Mouse (Mus musculus) liver, embryonic 16.5 days (tissue): ENCODE measurements at regions not wholly inside any gene's neighbourhood (a gene's known extent, or its start where the extent isn't known, plus 50 kb on each side); places are given as distances from the start of the nearest gene placed in this dataset.

Experiments used
- ATAC-seq: fragments of 200-750 bp; cut with Nextera tagmentation; 2 replicates; pipeline ENCODE4 v1.8.0; 2017; ENCODE audit warnings: low read depth, mild to moderate bottlenecking, moderate number of reproducible peaks, moderate library complexity
- H3K27ac ChIP-seq: fragments of 300-500 bp; sonication (generic); 2 replicates; pipeline ENCODE4 v1.5.1; 2014; ENCODE audit warnings: mild to moderate bottlenecking, low read length
- H3K27me3 ChIP-seq: fragments of 300-500 bp; sonication (generic); 2 replicates; pipeline ENCODE4 v1.6.1; 2014; ENCODE audit warnings: low read depth, low read length, mixed read lengths; ENCODE audit not compliant: control insufficient read depth, insufficient read depth
- H3K36me3 ChIP-seq: fragments of 300-500 bp; sonication (generic); 2 replicates; pipeline ENCODE4 v1.6.1; 2014; ENCODE audit warnings: mild to moderate bottlenecking; ENCODE audit not compliant: control insufficient read depth, insufficient read depth
- H3K4me1 ChIP-seq: fragments of 300-500 bp; sonication (generic); 2 replicates; pipeline ENCODE4 v1.6.1; 2014; ENCODE audit warnings: low read depth, low read length, mixed read lengths; ENCODE audit not compliant: control insufficient read depth
- H3K4me2 ChIP-seq: fragments of 300-500 bp; sonication (generic); 2 replicates; pipeline ENCODE4 v1.6.1; 2014; ENCODE audit warnings: low read depth, low read length, mixed read lengths
- H3K4me3 ChIP-seq: fragments of 300-500 bp; sonication (generic); 2 replicates; pipeline ENCODE4 v1.5.1; 2014; ENCODE audit warnings: low read depth, mild to moderate bottlenecking, low read length
- H3K9ac ChIP-seq: fragments of 300-500 bp; sonication (generic); 2 replicates; pipeline ENCODE4 v1.6.1; 2014; ENCODE audit warnings: low read depth, low read length
- H3K9me3 ChIP-seq: fragments of 300-500 bp; sonication (generic); replicated peaks from 2 replicates; pipeline ENCODE4 v1.6.1; 2016; ENCODE audit warnings: low read length; ENCODE audit not compliant: control insufficient read depth
- WGBS: fragments of 180-500 bp; shearing (Covaris S2); extraction: QIAGEN DNeasy Blood & Tissue Kit; methylation state at CpG from one replicate; pipeline ENCODE4 v1.1.7; 2014; ENCODE audit not compliant: insufficient replicate concordance; 5-methylcytosine and 5-hydroxymethylcytosine counted together

- Histone ChIP-seq H3K27ac (no peak overlapping the region), H3K4me3 (no peak overlapping the region), H3K4me1 (no peaks in the 10 kb centered on the region), H3K9me3 (no peaks in the 10 kb centered on the region), H3K36me3 (no peaks in the 10 kb centered on the region), H3K27me3 (no peaks in the 10 kb centered on the region), H3K4me2 (no peak overlapping the region), H3K9ac (no peak overlapping the region)
- no peak for ATAC-seq
- 62% methylated on average over 6 of the region's 6 CpGs for WGBS
Measured at GRCm38 (mm10) chr10:67788116-67788515, 124.3 kb downstream of the Zfp365 start.

- WGBS, result 28% methylated on average over 2 of the region's 2 CpGs
- ATAC-seq, result peak; percentile 47; the same call in 1 of the 2 replicates
- Histone ChIP-seq H3K27me3 (no peaks in the 10 kb centered on the region), H3K4me3 (no peak overlapping the region), H3K4me2 (no peak overlapping the region), H3K9me3 (no peaks in the 10 kb centered on the region), H3K36me3 (no peaks in the 10 kb centered on the region), H3K4me1 (no peaks in the 10 kb centered on the region), H3K9ac (no peak overlapping the region), H3K27ac (no peak overlapping the region)
Measured at GRCm38 (mm10) chr10:67785563-67785962, 126.9 kb downstream of the Zfp365 start.

- Histone ChIP-seq H3K4me1 (no peaks in the 10 kb centered on the region), H3K9ac (no peak overlapping the region), H3K27me3 (no peaks in the 10 kb centered on the region), H3K27ac (no peak overlapping the region), H3K4me2 (no peak overlapping the region), H3K4me3 (no peak overlapping the region), H3K36me3 (no peaks in the 10 kb centered on the region), H3K9me3 (no peaks in the 10 kb centered on the region)
- ATAC-seq, result no peak
- 66% methylated on average over 10 of the region's 10 CpGs for WGBS
Measured at GRCm38 (mm10) chr10:67778341-67778740, 134.1 kb downstream of the Zfp365 start.

- H3K36me3 ChIP-seq, result no peaks in the 10 kb centered on the region
- H3K4me3 ChIP-seq, result no peak overlapping the region
- H3K4me1 ChIP-seq, result no peaks in the 10 kb centered on the region
- no peak overlapping the region for H3K27ac ChIP-seq
- no peak for ATAC-seq
- H3K4me2 ChIP-seq, result no peak overlapping the region
- H3K9me3 ChIP-seq, result no peaks in the 10 kb centered on the region
- H3K9ac ChIP-seq, result no peak overlapping the region
- 84% methylated on average over 7 of the region's 7 CpGs for WGBS
- H3K27me3 ChIP-seq, result no peaks in the 10 kb centered on the region
Measured at GRCm38 (mm10) chr10:67777721-67778120, 134.7 kb downstream of the Zfp365 start.

- H3K4me2 ChIP-seq, result no peak overlapping the region
- no peak for ATAC-seq
- no peaks in the 10 kb centered on the region for H3K27me3 ChIP-seq
- H3K4me1 ChIP-seq, result no peaks in the 10 kb centered on the region
- H3K36me3 ChIP-seq, result no peaks in the 10 kb centered on the region
- WGBS, result 75% methylated on average over 9 of the region's 9 CpGs
- no peak overlapping the region for H3K4me3 ChIP-seq
- H3K9me3 ChIP-seq, result no peaks in the 10 kb centered on the region
- H3K27ac ChIP-seq, result no peak overlapping the region
- H3K9ac ChIP-seq, result no peak overlapping the region
Measured at GRCm38 (mm10) chr10:67776851-67777250, 135.6 kb downstream of the Zfp365 start.

- Histone ChIP-seq H3K4me3 (no peak overlapping the region), H3K27me3 (no peaks in the 10 kb centered on the region), H3K4me2 (no peak overlapping the region), H3K27ac (no peak overlapping the region), H3K4me1 (no peaks in the 10 kb centered on the region), H3K9me3 (no peaks in the 10 kb centered on the region), H3K9ac (no peak overlapping the region), H3K36me3 (no peaks in the 10 kb centered on the region)
- no peak for ATAC-seq
- WGBS, result 52% methylated on average over 8 of the region's 8 CpGs
Measured at GRCm38 (mm10) chr10:67771796-67772195, 140.7 kb downstream of the Zfp365 start.

GRCm38 (mm10) chr10:67766099-67766498, 146.4 kb downstream of the Zfp365 start:
- WGBS, result 34% methylated on average over 13 of the region's 13 CpGs
- Histone ChIP-seq H3K27ac (no peak overlapping the region), H3K4me1 (no peaks in the 10 kb centered on the region), H3K27me3 (no peaks in the 10 kb centered on the region), H3K9me3 (no peaks in the 10 kb centered on the region), H3K36me3 (no peaks in the 10 kb centered on the region), H3K4me2 (no peak overlapping the region), H3K4me3 (no peak overlapping the region), H3K9ac (no peak overlapping the region)
- ATAC-seq, result no peak

GRCm38 (mm10) chr10:67760424-67760823, 152.0 kb downstream of the Zfp365 start:
- H3K4me1 ChIP-seq, result no peaks in the 10 kb centered on the region
- no peaks in the 10 kb centered on the region for H3K9me3 ChIP-seq
- H3K9ac ChIP-seq, result no peak overlapping the region
- WGBS, result 21% methylated on average over 3 of the region's 3 CpGs
- no peaks in the 10 kb centered on the region for H3K36me3 ChIP-seq
- H3K4me2 ChIP-seq, result no peak overlapping the region
- H3K4me3 ChIP-seq, result no peak overlapping the region
- H3K27me3 ChIP-seq, result no peaks in the 10 kb centered on the region
- ATAC-seq, result no peak
- no peak overlapping the region for H3K27ac ChIP-seq

GRCm38 (mm10) chr10:67748121-67748520, 164.3 kb downstream of the Zfp365 start:
- no peaks in the 10 kb centered on the region for H3K9me3 ChIP-seq
- no peaks in the 10 kb centered on the region for H3K36me3 ChIP-seq
- no peak overlapping the region for H3K9ac ChIP-seq
- H3K4me3 ChIP-seq, result no peak overlapping the region
- no peak overlapping the region for H3K4me2 ChIP-seq
- 52% methylated on average over 4 of the region's 4 CpGs for WGBS
- no peaks in the 10 kb centered on the region for H3K4me1 ChIP-seq
- H3K27me3 ChIP-seq, result no peaks in the 10 kb centered on the region
- H3K27ac ChIP-seq, result no peak overlapping the region
- ATAC-seq, result no peak

GRCm38 (mm10) chr10:67747461-67747860, 165.0 kb downstream of the Zfp365 start:
- WGBS, result 59% methylated on average over 3 of the region's 3 CpGs
- Histone ChIP-seq H3K4me2 (no peak overlapping the region), H3K9me3 (no peaks in the 10 kb centered on the region), H3K27ac (no peak overlapping the region), H3K9ac (no peak overlapping the region), H3K4me1 (no peaks in the 10 kb centered on the region), H3K4me3 (no peak overlapping the region), H3K27me3 (no peaks in the 10 kb centered on the region), H3K36me3 (no peaks in the 10 kb centered on the region)
- no peak for ATAC-seq
